Mouse (Mus musculus) activated CD4-positive, CD25-positive, alpha-beta regulatory T cell, adult 9 weeks (primary cell): ENCODE data around the gene Elob. TPM values are rescaled to one million over a fixed set of nuclear protein-coding genes. Genes with fewer than 3 reads are reported as not detected.

Experiments
- polyA plus RNA-seq: library from polyadenylated mRNA; unstranded; fragments of 100-300 nt; shearing (Covaris generic); gene quantifications from one replicate; pipeline ENCODE4 v1.2.1, GENCODE M21; 2017

Elob gene
- polyA plus RNA-seq: 708 TPM

DNA sequence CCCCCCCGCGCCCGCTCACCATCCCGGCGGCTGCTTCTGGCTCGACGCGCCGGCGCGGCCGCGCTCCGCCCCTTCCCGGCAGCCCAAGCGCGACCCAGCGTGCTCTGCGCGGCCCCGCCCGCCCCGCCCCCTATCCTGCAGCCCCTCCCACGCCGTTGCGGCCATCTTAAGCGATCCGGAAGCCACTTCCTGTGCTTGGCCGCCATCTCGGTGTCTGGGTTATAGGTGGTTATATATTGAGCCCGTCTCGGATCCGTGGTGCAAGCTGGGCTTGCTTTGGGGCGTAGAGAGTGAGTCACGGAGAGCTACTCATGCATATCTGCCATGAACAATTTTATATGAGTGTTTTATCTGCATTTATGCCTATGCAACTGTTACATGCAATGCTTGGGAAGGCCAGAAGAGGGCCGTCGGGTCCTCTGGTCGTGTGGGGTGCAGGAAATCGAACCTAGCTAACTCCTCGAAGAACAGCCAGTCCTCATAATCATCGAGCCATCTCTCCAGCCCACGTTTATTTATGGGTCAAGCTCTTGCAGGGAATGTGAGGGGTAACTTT is at the start of gene Elob:
TSS of gene Elob (minus strand) at position 73 of the 556 bp plus-strand sequence.

DNA sequence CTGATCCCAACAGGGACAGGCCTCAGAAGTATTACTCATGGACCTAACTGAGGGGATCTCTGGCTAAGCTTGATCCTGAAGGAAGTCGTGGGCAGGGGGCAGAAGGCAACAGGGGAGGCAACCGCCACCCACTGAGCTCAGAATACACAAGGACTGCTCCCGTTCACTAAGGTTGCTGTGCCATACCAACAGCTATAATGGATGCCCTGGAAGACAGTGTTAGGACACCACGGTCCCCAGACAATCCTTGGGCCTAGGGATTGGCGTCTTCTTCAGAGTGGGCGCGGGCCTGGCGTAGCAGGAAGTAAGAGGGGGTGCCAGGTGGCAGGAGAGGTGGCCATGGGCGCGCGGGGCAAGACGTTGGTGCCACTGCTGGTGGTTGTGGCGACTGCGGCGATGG is 38.8 kb upstream of the Elob start, which contains the start of gene Prss21:
TSS of gene Prss21 (plus strand) at position 301 of the 400 bp plus-strand sequence.

DNA sequence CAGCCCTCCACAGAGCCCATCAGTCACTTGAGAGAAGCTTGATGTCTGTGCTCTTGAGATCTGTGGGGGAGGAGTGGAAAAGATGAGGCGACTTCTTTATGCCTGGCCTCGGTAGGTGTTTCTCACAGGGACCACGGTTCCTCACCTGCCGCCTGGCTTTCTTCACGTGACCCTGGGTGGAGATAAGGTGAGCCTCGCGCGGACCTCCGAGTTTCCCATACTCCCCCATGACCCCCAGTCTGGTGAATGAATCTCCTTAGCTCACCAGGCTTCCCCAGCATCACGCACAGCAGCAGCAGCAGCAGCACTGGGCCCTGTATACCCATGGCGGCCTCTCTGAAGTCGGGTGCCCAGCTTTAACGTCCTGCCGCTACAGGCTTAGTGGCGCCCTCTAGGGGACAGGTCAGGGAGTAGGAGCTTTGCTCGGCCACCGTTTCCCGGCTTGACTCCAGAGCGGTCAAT is 14.9 kb upstream of the Elob start, which contains the start of the genes Prss32 and Prss41:
TSS of gene Prss32 (plus strand) at position 44 of the 462 bp plus-strand sequence.
TSS of gene Prss41 (minus strand) at position 361 of the 462 bp plus-strand sequence.

DNA sequence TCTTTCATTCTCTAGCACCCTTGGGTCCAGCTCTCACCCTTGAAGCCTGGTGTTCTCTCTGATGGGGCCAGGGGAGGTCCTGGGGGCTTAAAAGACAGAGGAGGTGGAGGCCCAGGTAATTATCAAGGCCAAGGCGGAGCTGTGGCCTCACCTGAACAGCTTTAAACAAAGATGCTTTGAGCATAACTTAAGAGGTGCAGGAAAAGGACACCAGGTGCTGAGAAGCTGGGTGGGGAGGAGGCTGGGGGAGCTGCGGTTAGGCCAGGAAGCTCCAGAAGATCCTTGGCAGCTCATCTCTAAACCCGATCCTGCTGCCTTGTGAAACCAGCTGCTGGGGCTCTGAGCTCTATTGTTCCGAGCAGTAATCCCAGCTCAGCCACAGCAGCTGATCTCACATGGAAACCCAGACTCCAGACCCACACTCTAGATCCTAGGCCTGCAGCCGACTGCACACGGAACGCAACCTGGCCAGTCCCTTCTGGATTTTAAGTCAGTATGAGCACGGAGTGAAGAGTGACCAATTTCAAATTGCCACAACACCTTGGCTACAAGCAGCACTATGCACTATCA is 7.2 kb upstream of the Elob start, which contains the start of gene Prss33:
TSS of gene Prss33 (minus strand) at position 51 of the 570 bp plus-strand sequence.

DNA sequence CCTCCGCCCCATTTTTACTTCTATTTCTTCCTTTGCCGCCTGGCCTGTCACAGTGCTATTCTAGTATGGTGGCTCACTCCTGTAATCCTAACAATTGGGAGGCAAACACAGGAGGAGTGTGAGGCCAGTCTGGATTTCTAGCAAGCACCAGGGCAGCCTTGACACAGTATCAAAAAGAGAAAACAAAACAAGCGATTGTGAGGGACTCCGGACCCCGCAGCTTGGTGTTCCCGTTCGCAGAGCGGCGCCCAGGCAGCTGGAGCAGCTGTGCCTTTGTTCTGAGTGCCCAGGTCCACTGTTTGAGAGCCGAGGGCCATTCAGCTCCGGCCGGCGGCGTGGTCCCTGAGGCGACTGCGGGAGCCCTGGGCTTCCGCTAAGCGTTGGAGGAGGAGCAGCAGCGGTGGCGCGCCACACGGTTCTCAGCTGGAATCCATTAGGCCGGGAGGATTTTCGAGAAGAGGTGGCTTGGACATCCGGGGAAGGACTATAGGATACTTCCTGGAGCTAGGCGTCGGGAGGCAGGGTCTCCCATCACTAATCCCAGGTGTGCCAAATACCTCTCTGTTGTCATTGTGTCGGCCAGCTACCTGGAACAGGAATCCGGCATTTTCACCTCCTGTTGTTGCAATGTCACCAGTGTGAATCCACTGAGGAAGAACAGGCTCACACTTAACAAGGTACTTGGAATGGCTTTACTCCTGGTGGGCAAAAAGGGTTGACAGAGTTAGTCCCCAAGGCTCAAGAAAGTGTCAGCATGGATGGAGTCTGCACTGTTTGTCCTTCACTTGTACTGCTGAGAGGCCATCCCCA is 38.5 kb downstream of the Elob start, which contains the start of gene Srrm2:
TSS of gene Srrm2 (plus strand) at position 264 of the 810 bp plus-strand sequence.

DNA sequence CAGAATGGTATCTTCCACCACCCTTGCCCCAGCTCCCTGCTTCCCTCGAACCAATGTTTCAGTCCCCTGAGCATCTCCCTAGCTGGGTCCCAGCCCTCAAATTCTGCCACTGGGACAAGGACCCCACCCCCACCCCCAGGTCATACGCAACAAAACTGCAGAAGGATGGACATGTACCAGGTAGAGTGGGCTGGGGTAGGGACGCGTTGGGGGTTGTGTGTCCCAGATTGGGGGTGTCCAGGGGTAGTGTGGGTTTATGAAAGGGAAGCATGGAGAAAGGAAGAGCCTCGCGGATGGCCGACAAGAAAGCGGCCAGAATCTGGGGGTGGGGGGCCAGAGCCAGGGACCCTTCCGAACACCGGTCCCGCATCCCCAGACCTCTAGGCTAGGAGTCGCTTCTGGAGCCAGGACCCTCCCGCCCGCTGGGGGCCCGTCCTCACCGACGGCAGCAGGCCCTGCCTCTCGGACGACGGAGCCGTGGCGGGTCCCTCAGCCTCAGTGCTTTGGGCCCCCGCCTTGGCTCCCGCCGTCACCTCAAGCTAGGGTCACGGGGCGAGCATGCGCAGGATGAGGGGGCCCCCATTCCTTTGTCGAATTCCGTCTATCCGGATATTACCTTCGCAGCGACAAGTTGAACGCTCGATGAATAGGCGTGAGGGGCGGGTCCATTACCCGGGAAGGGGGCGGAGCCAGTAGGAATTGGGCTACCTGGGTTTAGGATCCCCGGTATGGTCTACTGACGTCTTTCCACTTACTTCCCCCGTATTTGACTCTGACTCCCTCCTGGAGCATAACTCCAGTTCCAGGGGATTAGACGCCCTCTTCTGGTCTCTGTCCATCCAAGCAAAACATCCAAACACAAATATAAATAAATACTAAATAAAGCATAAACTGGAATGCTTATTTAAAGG is 43.1 kb downstream of the Elob start, which contains the start of gene Flywch2:
TSS of gene Flywch2 (minus strand) at position 521 of the 911 bp plus-strand sequence.

Other genes starting within 250 kb of the Elob start
- gene Zfp13, start 229.6 kb downstream of the Elob start, polyA plus RNA-seq: not detected
- gene Zscan10, start 228.3 kb downstream of the Elob start, polyA plus RNA-seq: 0.89 TPM
- gene Mmp25, start 183.9 kb downstream of the Elob start, polyA plus RNA-seq: 0.60 TPM
- gene Bicdl2, start 168.6 kb downstream of the Elob start, polyA plus RNA-seq: not detected
- gene Hcfc1r1, start 155.5 kb downstream of the Elob start, polyA plus RNA-seq: 64.9 TPM
- gene Thoc6, start 155.3 kb downstream of the Elob start, polyA plus RNA-seq: 31.2 TPM
- gene Tnfrsf12a, start 151.7 kb downstream of the Elob start, polyA plus RNA-seq: 6.5 TPM
- not detected for gene Cldn6, start 149.9 kb downstream of the Elob start, polyA plus RNA-seq
- gene Cldn9, start 145.1 kb downstream of the Elob start, polyA plus RNA-seq: not detected
- gene 1520401A03Rik, start 106.4 kb downstream of the Elob start, polyA plus RNA-seq: not detected
- gene Pkmyt1, start 102.8 kb downstream of the Elob start, polyA plus RNA-seq: 19.9 TPM
- gene Paqr4, start 88.3 kb downstream of the Elob start, polyA plus RNA-seq: 8.8 TPM
- 5.7 TPM for gene Kremen2, start 83.3 kb downstream of the Elob start, polyA plus RNA-seq
- gene Flywch1, start 57.5 kb downstream of the Elob start, polyA plus RNA-seq: 31.6 TPM
- gene Flywch2, start 43.1 kb downstream of the Elob start, polyA plus RNA-seq: 4.9 TPM
- 454 TPM for gene Srrm2, start 38.6 kb downstream of the Elob start, polyA plus RNA-seq
- gene Prss33, start 6.9 kb upstream of the Elob start, polyA plus RNA-seq: 0.49 TPM
- gene Prss32, start 14.7 kb upstream of the Elob start, polyA plus RNA-seq: not detected
- gene Prss41, start 15.0 kb upstream of the Elob start, polyA plus RNA-seq: 5.6 TPM
- not detected for gene Prss21, start 38.9 kb upstream of the Elob start, polyA plus RNA-seq
- gene Dcpp1, start 51.7 kb upstream of the Elob start, polyA plus RNA-seq: not detected
- not detected for gene Dcpp2, start 51.7 kb upstream of the Elob start, polyA plus RNA-seq
- gene Dcpp3, start 88.3 kb upstream of the Elob start, polyA plus RNA-seq: not detected
- gene Sbp, start 112.5 kb upstream of the Elob start, polyA plus RNA-seq: not detected
- not detected for gene Sbpl, start 126.1 kb upstream of the Elob start, polyA plus RNA-seq
- 0.61 TPM for gene Prss30, start 151.4 kb upstream of the Elob start, polyA plus RNA-seq
- not detected for gene Prss22, start 169.0 kb upstream of the Elob start, polyA plus RNA-seq
- 0.88 TPM for gene Prss27, start 209.0 kb upstream of the Elob start, polyA plus RNA-seq
- gene Kctd5, start 244.3 kb upstream of the Elob start, polyA plus RNA-seq: 8.6 TPM